In genomic region chrX:136741651-136742201, GRCm38 (mm10) we compare ENCODE assay signal across 9 mouse cellular contexts. TPM values are rescaled to one million over a fixed set of nuclear protein-coding genes. Genes with fewer than 3 reads are reported as not detected.
A peak's percentile ranks its signal among the peaks of the same experiment; 100 is the strongest.
DNase-seq lines count a peak whose midpoint lies in the region; ATAC-seq and TF ChIP-seq lines count a peak whose summit lies in the region.
"Had no signal": no experiment of that assay in that cellular context is flagged by ENCODE, and none has a peak within 500 bp of the region (broad histone marks: within the 10 kb centered on the region; RNA-seq: fewer than 3 reads in every experiment).

No protein-coding gene starts in this region.

- peak overlapping the region; percentile 58 to 85 (median 64) for H3K4me3 ChIP-seq in CH12.LX (replicated peaks in 1 of 3; ENCODE audit: low read depth in 2 of 3, low read length in 2 of 3, poor library complexity in 1 of 3)
- H3K4me3 ChIP-seq in forebrain, embryonic 11.5 days (ENCODE audit: low read depth, low read length), result peak overlapping the region; percentile 47

- H3K9me3 ChIP-seq in CH12.LX (replicated peaks; ENCODE audit: low read length), result no peaks in the 10 kb centered on the region
- H3K9me3 ChIP-seq in forebrain, embryonic 11.5 days (ENCODE audit: control insufficient read depth, low read length), result no peaks in the 10 kb centered on the region

- peak; percentile 53 for ATAC-seq in forebrain, embryonic 11.5 days (replicated peaks; ENCODE audit: low FRiP score)

- no peak for TF ChIP-seq CTCF in CH12.LX (conservative IDR thresholded peaks at IDR 0.05 in 1 of 2, IDR thresholded peaks at IDR 0.05 in 1 of 2; ENCODE audit: low read depth in 2 of 2, low read length in 2 of 2)
- TF ChIP-seq CTCF in brain, embryonic 14.5 days (IDR thresholded peaks at IDR 0.05; ENCODE audit: borderline replicate concordance, extremely low read depth, insufficient read depth, insufficient read length), result no peak

- H3K27ac ChIP-seq in CH12.LX (ENCODE audit: insufficient read depth, low read depth), result peak overlapping the region; percentile 96
- peak overlapping the region; percentile 80 for H3K27ac ChIP-seq in forebrain, embryonic 11.5 days (ENCODE audit: low read depth, low read length)

- dilution Hi-C loops in CH12.LX (cut with MboI; ENCODE audit: extremely low pct_ligation_motif_present, extremely low pct_unique_long_range_greater_than_20kb, low sequenced_read_pairs), result no loop called here

- no peak for TF ChIP-seq EP300 in CH12.LX (IDR thresholded peaks at IDR 0.05; ENCODE audit: low read length)

- H3K79me2 ChIP-seq in CH12.LX (replicated peaks; ENCODE audit: control insufficient read depth, extremely low read depth, insufficient read depth, poor library complexity, severe bottlenecking), result peaks cover 27% of the 10 kb centered on the region

- peaks cover 0 to 3% of the 10 kb centered on the region in 2 experiments; a peak in 1 of 4 replicates for H3K4me1 ChIP-seq in CH12.LX (ENCODE audit: control insufficient read depth in 1 of 2, insufficient read depth in 2 of 2)
- no peaks in the 10 kb centered on the region for H3K4me1 ChIP-seq in forebrain, embryonic 11.5 days (replicated peaks; ENCODE audit: control insufficient read depth, insufficient read depth, low read length)

- no peak overlapping the region for H3K4me2 ChIP-seq in CH12.LX (ENCODE audit: insufficient read depth, low read depth, poor library complexity, severe bottlenecking)
- peak overlapping the region; percentile 43 for H3K4me2 ChIP-seq in forebrain, embryonic 11.5 days (ENCODE audit: low read depth, low read length, severe bottlenecking)

- in situ Hi-C loops in CH12.LX (cut with MboI; ENCODE audit: low pct_ligation_motif_present, low pct_unique_long_range_greater_than_20kb, low sequenced_read_pairs), result loop anchor here (10.0 to 25.0 kb wide), 2 partner anchors 117 to 271 kb away; no protein-coding TSS in a partner anchor

- no peak for TF ChIP-seq RAD21 in CH12.LX (IDR thresholded peaks at IDR 0.05; ENCODE audit: low read depth, low read length)

- peak; percentile 58 for DNase-seq in CH12.LX (ENCODE audit: extremely low read depth)
- peak; percentile 90 for DNase-seq in brain, embryonic 14.5 days (ENCODE audit: low read depth)
- DNase-seq in forebrain, embryonic 11.5 days (ENCODE audit: low spot score), result peak; percentile 91
- peak; percentile 66 for DNase-seq in heart, postnatal 25 days (ENCODE audit: low spot score)
- peak; percentile 51 to 61 for DNase-seq in layer of hippocampus, postnatal 25 days (ENCODE audit: extremely low spot score in 1 of 2, low spot score in 1 of 2)
- DNase-seq in lung, postnatal 14 days, result peak; percentile 80
- peak; percentile 84 for DNase-seq in retina, postnatal 1 day
- peak; percentile 83 for DNase-seq in thymus, postnatal 4 days

- H3K36me3 ChIP-seq in CH12.LX (replicated peaks in 1 of 2; ENCODE audit: control insufficient read depth in 1 of 2, insufficient read depth in 1 of 2, low read length in 1 of 2), result peaks cover 3 to 12% of the 10 kb centered on the region in 2 experiments
- H3K36me3 ChIP-seq in forebrain, embryonic 11.5 days (ENCODE audit: control insufficient read depth, insufficient read depth, low read length), result no peaks in the 10 kb centered on the region

- 29% methylated on average over 44 of the region's 46 CpGs for WGBS in forebrain, embryonic 11.5 days

- TF ChIP-seq POLR2A in CH12.LX (IDR thresholded peaks at IDR 0.05; ENCODE audit: low read depth, low read length), result peak; percentile 69
- 0 out of 2 replicates have a peak, but pooled peaks have one; percentile 23 for TF ChIP-seq POLR2A in brain, embryonic 14.5 days (IDR thresholded peaks at IDR 0.05; ENCODE audit: borderline replicate concordance, extremely low read depth, insufficient read depth, insufficient read length, poor library complexity, severe bottlenecking)

- no peaks in the 10 kb centered on the region for H3K27me3 ChIP-seq in CH12.LX (replicated peaks)
- no peaks in the 10 kb centered on the region for H3K27me3 ChIP-seq in forebrain, embryonic 11.5 days (ENCODE audit: control insufficient read depth, insufficient read depth, low read length)

- intact Hi-C loops in heart, postnatal 25 days (cut with DNase I), result loop anchor here (2.0 kb wide), 1 partner anchor 273 kb away; no protein-coding TSS in a partner anchor

- peak overlapping the region; percentile 80 for H3K9ac ChIP-seq in CH12.LX (ENCODE audit: insufficient read depth, low read depth)
- H3K9ac ChIP-seq in forebrain, embryonic 11.5 days (ENCODE audit: low read length), result peak overlapping the region; percentile 59

TF ChIP-seq in CH12.LX, 34 proteins besides CTCF, POLR2A, EP300 and RAD21:
- TF ChIP-seq NELFE (IDR thresholded peaks at IDR 0.05; ENCODE audit: low read depth, low read length) (peak; percentile 66), MYC (IDR thresholded peaks at IDR 0.05; ENCODE audit: low read depth, low read length) (peak; percentile 76; the same call in 1 of the 2 replicates), ZMIZ1 (IDR thresholded peaks at IDR 0.05; ENCODE audit: low read depth, low read length) (no peak), MAX (IDR thresholded peaks at IDR 0.05; ENCODE audit: low read length) (peak; percentile 78; the same call in 1 of the 2 replicates), HCFC1 (IDR thresholded peaks at IDR 0.05; ENCODE audit: low read depth, low read length) (peak; percentile 72), E2F4 (IDR thresholded peaks at IDR 0.05; ENCODE audit: insufficient replicate concordance, low read depth, low read length) (no peak), IRF4 (IDR thresholded peaks at IDR 0.05; ENCODE audit: low read depth, low read length) (no peak; the same call in 1 of the 2 replicates), MAZ (IDR thresholded peaks at IDR 0.05; ENCODE audit: low read depth, low read length) (peak; percentile 77; the same call in 1 of the 2 replicates), NRF1 (IDR thresholded peaks at IDR 0.05; ENCODE audit: low read depth, low read length) (peak; percentile 80), MXI1 (IDR thresholded peaks at IDR 0.05; ENCODE audit: low read depth, low read length) (peak; percentile 94; the same call in 1 of the 2 replicates), ELF1 (IDR thresholded peaks at IDR 0.05; ENCODE audit: low read depth, low read length) (peak; percentile 76), ZNF384 (IDR thresholded peaks at IDR 0.05; ENCODE audit: low read depth, low read length) (peak; percentile 65), BHLHE40 (IDR thresholded peaks at IDR 0.05; ENCODE audit: low read depth, low read length) (peak; percentile 62; the same call in 1 of the 2 replicates), POLR2AphosphoS2 (IDR thresholded peaks at IDR 0.05; ENCODE audit: low read depth, low read length) (no peak), MEF2A (IDR thresholded peaks at IDR 0.05; ENCODE audit: borderline replicate concordance, low read depth, low read length) (peak; percentile 27; the same call in 1 of the 2 replicates)

RNA-seq across cellular contexts. Expression of gene Morf4l2, which starts 1.8 kb away (rescaled TPM):
- total RNA-seq in CH12.LX (2012; rRNA removed) (189 and 254 TPM in 2 replicates), CH12.LX (2014; rRNA removed) (585 and 613 TPM in 2 replicates)
- 358 and 445 TPM in 2 replicates for polyA plus RNA-seq in CH12.LX (2012; ENCODE audit: insufficient read length, low read depth)
- polyA plus RNA-seq in brain, embryonic 14.5 days (2012; rRNA removed), result 369 and 380 TPM in 2 replicates
- 550 and 558 TPM in 2 replicates for polyA plus RNA-seq in forebrain, embryonic 11.5 days (2014; fragmentation: Nextera tagmentation; extraction: Ambion mirVana)
- total RNA-seq in heart, postnatal 25 days (2021), result 100 to 1,000 TPM in 1 of 2 experiments, 10 to 100 TPM in 1; 89.8 to 107 TPM
- 100 to 1,000 TPM; 374 to 393 TPM for total RNA-seq in layer of hippocampus, postnatal 25 days (2021)

RNA-seq across cellular contexts. Expression of gene Tceal1, which starts 33.9 kb away (rescaled TPM):
- total RNA-seq in CH12.LX (2012; rRNA removed), result 0.08 TPM in 2 replicates
- total RNA-seq in CH12.LX (2014; rRNA removed), result not detected in 2 replicates
- not detected in 2 replicates for polyA plus RNA-seq in CH12.LX (2012; ENCODE audit: insufficient read length, low read depth)
- 10.9 and 11.8 TPM in 2 replicates for polyA plus RNA-seq in brain, embryonic 14.5 days (2012; rRNA removed)
- polyA plus RNA-seq in forebrain, embryonic 11.5 days (2014; fragmentation: Nextera tagmentation; extraction: Ambion mirVana), result 9.7 and 11.2 TPM in 2 replicates
- total RNA-seq in heart, postnatal 25 days (2021), result 1 to 10 TPM; 3.7 to 4.6 TPM
- total RNA-seq in layer of hippocampus, postnatal 25 days (2021), result 10 to 100 TPM; 14.5 to 16.0 TPM

RNA-seq across cellular contexts. Expression of gene Glra4, which starts 38.2 kb away (rescaled TPM):
- not detected in 2 replicates for total RNA-seq in CH12.LX (2012; rRNA removed)
- not detected in 2 replicates for total RNA-seq in CH12.LX (2014; rRNA removed)
- polyA plus RNA-seq in CH12.LX (2012; ENCODE audit: insufficient read length, low read depth), result not detected in 2 replicates
- polyA plus RNA-seq in brain, embryonic 14.5 days (2012; rRNA removed), result 0.04 and 0.05 TPM in 2 replicates
- polyA plus RNA-seq in forebrain, embryonic 11.5 days (2014; fragmentation: Nextera tagmentation; extraction: Ambion mirVana), result not detected in 2 replicates
- total RNA-seq in heart, postnatal 25 days (2021), result not detected
- total RNA-seq in layer of hippocampus, postnatal 25 days (2021), result under 1 TPM; 0.27 to 0.40 TPM
- polyA plus RNA-seq: large intestine, adult 2 months had no signal

Comparison
In these comparisons a context has a peak if more than half of its experiments do, and no peak if none do; other contexts are left out.
1. Peak in every context shown above with its lines: DNase-seq, ATAC-seq, H3K4me3 ChIP-seq and H3K27ac ChIP-seq.
2. RNA of gene Tceal1, which starts 33.9 kb away (total RNA-seq): 14.5 to 16.0 TPM in layer of hippocampus, postnatal 25 days and 3.7 to 4.6 TPM in heart, postnatal 25 days; 0.08 TPM in CH12.LX; every median in the first group is over 4 times any median in the second.